Mouse (Mus musculus) CH12.LX (cell line): ENCODE measurements at regions not wholly inside any gene's neighbourhood (a gene's known extent, or its start where the extent isn't known, plus 50 kb on each side); places are given as distances from the start of the nearest gene placed in this dataset.

Experiments
- DNase-seq: peaks from one replicate; pipeline ENCODE4 v3.0.0-alpha.2; 2013; ENCODE audit errors: extremely low read depth
- H3K27ac ChIP-seq: 2 replicates; pipeline ENCODE4 v1.5.1; 2012; ENCODE audit warnings: low read depth, mild to moderate bottlenecking, control low read depth, moderate library complexity; ENCODE audit not compliant: insufficient read depth
- H3K27me3 ChIP-seq: replicated peaks from 2 replicates; pipeline ENCODE3; 2012; ENCODE audit warnings: inconsistent platforms
- H3K36me3 ChIP-seq, 2 experiments: replicated peaks in 1 of 2; 2 replicates each; pipeline versions ENCODE3 to v1.6.1; 2012; ENCODE audit warnings: inconsistent platforms in 1 of 2, low read length in 1 of 2, mild to moderate bottlenecking in 1 of 2, mixed read lengths in 1 of 2, moderate library complexity in 1 of 2; ENCODE audit not compliant: control insufficient read depth in 1 of 2, insufficient read depth in 1 of 2
- H3K4me1 ChIP-seq, 2 experiments: 2 replicates each; pipeline ENCODE4 v1.6.1; 2012; ENCODE audit warnings: inconsistent platforms in 1 of 2, moderate library complexity in 1 of 2; ENCODE audit not compliant: insufficient read depth in 2 of 2, control insufficient read depth in 1 of 2
- H3K4me2 ChIP-seq: 2 replicates; pipeline ENCODE4 v1.6.1; 2012; ENCODE audit warnings: low read depth, mild to moderate bottlenecking, control low read depth; ENCODE audit not compliant: poor library complexity, insufficient read depth, severe bottlenecking
- H3K4me3 ChIP-seq, 3 experiments: fragments of 150-350 bp in 1 of 3; sonication (generic) in 1 of 3; replicated peaks in 1 of 3; 2 replicates each; pipeline versions ENCODE3 to v1.5.1; 2011 to 2012; ENCODE audit warnings: low read depth in 2 of 3, low read length in 2 of 3, mild to moderate bottlenecking in 2 of 3, moderate library complexity in 2 of 3, control low read depth in 1 of 3, improper control_type of control experiment in 1 of 3, inconsistent platforms in 1 of 3, mixed read lengths in 1 of 3; ENCODE audit not compliant: poor library complexity in 1 of 3
- H3K79me2 ChIP-seq: replicated peaks from 2 replicates; pipeline ENCODE4 v1.6.1; 2012; ENCODE audit warnings: mild to moderate bottlenecking, moderate library complexity; ENCODE audit not compliant: control insufficient read depth, poor library complexity, insufficient read depth, severe bottlenecking; ENCODE audit errors: extremely low read depth
- H3K9ac ChIP-seq: 2 replicates; pipeline ENCODE4 v1.6.1; 2012; ENCODE audit warnings: low read depth, mild to moderate bottlenecking, control low read depth, moderate library complexity; ENCODE audit not compliant: insufficient read depth
- H3K9me3 ChIP-seq: replicated peaks from 2 replicates; pipeline ENCODE3; 2012; ENCODE audit warnings: low read length, inconsistent platforms, mixed read lengths
- CHD1 ChIP-seq: IDR thresholded peaks from 2 replicates; pipeline ENCODE4 v1.6.1; 2012; ENCODE audit warnings: low read depth, low read length, improper control_type of control experiment, inconsistent platforms
- CTCF ChIP-seq, 2 experiments: IDR thresholded peaks in 1 of 2; conservative IDR thresholded peaks in 1 of 2; 2 replicates each; pipeline ENCODE4 v1.5.1; 2011 to 2012; ENCODE audit warnings: low read depth in 2 of 2, low read length in 2 of 2, improper control_type of control experiment in 1 of 2, inconsistent platforms in 1 of 2, mild to moderate bottlenecking in 1 of 2, moderate library complexity in 1 of 2
- ETS1 ChIP-seq: conservative IDR thresholded peaks from 2 replicates; pipeline ENCODE4 v1.6.1; 2012; ENCODE audit warnings: low read depth, mild to moderate bottlenecking, inconsistent platforms, low read length, improper control_type of control experiment, moderate library complexity
- HCFC1 ChIP-seq: IDR thresholded peaks from 2 replicates; pipeline ENCODE4 v1.6.1; 2012; ENCODE audit warnings: low read depth, mild to moderate bottlenecking, inconsistent platforms, low read length, improper control_type of control experiment
- IRF4 ChIP-seq: IDR thresholded peaks from 2 replicates; pipeline ENCODE4 v1.6.1; 2014; ENCODE audit warnings: low read depth, mild to moderate bottlenecking, inconsistent platforms, low read length, improper control_type of control experiment
- JUN ChIP-seq: IDR thresholded peaks from 2 replicates; pipeline ENCODE4 v1.6.1; 2011; ENCODE audit warnings: low read depth, mild to moderate bottlenecking, low read length, improper control_type of control experiment, moderate library complexity; ENCODE audit not compliant: insufficient read depth
- JUND ChIP-seq: conservative IDR thresholded peaks from 2 replicates; pipeline ENCODE4 v1.6.1; 2011; ENCODE audit warnings: low read depth, low read length, improper control_type of control experiment
- MAZ ChIP-seq: IDR thresholded peaks from 2 replicates; pipeline ENCODE4 v1.6.1; 2012; ENCODE audit warnings: low read depth, mild to moderate bottlenecking, inconsistent platforms, low read length, improper control_type of control experiment, moderate library complexity
- MXI1 ChIP-seq: IDR thresholded peaks from 2 replicates; pipeline ENCODE4 v1.6.1; 2011; ENCODE audit warnings: mild to moderate bottlenecking, low read depth, low read length, improper control_type of control experiment
- NELFE ChIP-seq: IDR thresholded peaks from 2 replicates; pipeline ENCODE4 v1.6.1; 2011; ENCODE audit warnings: low read depth, low read length, improper control_type of control experiment
- NRF1 ChIP-seq: IDR thresholded peaks from 2 replicates; pipeline ENCODE4 v1.6.1; 2014; ENCODE audit warnings: low read depth, mild to moderate bottlenecking, inconsistent platforms, low read length, improper control_type of control experiment, moderate library complexity
- POLR2A ChIP-seq: IDR thresholded peaks from 2 replicates; pipeline ENCODE4 v1.6.1; 2011; ENCODE audit warnings: low read depth, mild to moderate bottlenecking, improper control_type of control experiment, low read length
- POLR2AphosphoS2 ChIP-seq: IDR thresholded peaks from 2 replicates; pipeline ENCODE4 v1.6.1; 2011; ENCODE audit warnings: low read depth, low read length, improper control_type of control experiment
- RAD21 ChIP-seq: IDR thresholded peaks from 2 replicates; pipeline ENCODE4 v1.6.1; 2011; ENCODE audit warnings: low read depth, mild to moderate bottlenecking, low read length, improper control_type of control experiment, moderate library complexity
- SIN3A ChIP-seq: IDR thresholded peaks from 2 replicates; pipeline ENCODE4 v1.6.1; 2012; ENCODE audit warnings: low read length, improper control_type of control experiment, inconsistent platforms
- SMC3 ChIP-seq: IDR thresholded peaks from 2 replicates; pipeline ENCODE4 v1.6.1; 2011; ENCODE audit warnings: low read depth, low read length, improper control_type of control experiment
- TBP ChIP-seq: conservative IDR thresholded peaks from 2 replicates; pipeline ENCODE4 v1.6.1; 2011; ENCODE audit warnings: low read depth, low read length, improper control_type of control experiment
- TCF12 ChIP-seq: IDR thresholded peaks from 2 replicates; pipeline ENCODE4 v1.6.1; 2014; ENCODE audit warnings: low read depth, mild to moderate bottlenecking, inconsistent platforms, low read length, improper control_type of control experiment
- UBTF ChIP-seq: IDR thresholded peaks from 2 replicates; pipeline ENCODE4 v1.6.1; 2012; ENCODE audit warnings: low read depth, mild to moderate bottlenecking, inconsistent platforms, low read length, improper control_type of control experiment, moderate library complexity
- ZC3H11A ChIP-seq: IDR thresholded peaks from 2 replicates; pipeline ENCODE4 v1.6.1; 2012; ENCODE audit warnings: low read depth, mild to moderate bottlenecking, inconsistent platforms, low read length, improper control_type of control experiment
- ZKSCAN1 ChIP-seq: IDR thresholded peaks from 2 replicates; pipeline ENCODE4 v1.6.1; 2012; ENCODE audit warnings: low read depth, inconsistent platforms, low read length, improper control_type of control experiment, borderline replicate concordance
- ZNF384 ChIP-seq: IDR thresholded peaks from 2 replicates; pipeline ENCODE4 v1.6.1; 2012; ENCODE audit warnings: low read depth, low read length, improper control_type of control experiment, inconsistent platforms
- dilution Hi-C: fragments of 300-500 bp; cut with MboI; formaldehyde crosslinking; loops from 2 replicates; pipeline ENCODE4 v1.14.3; 2020; ENCODE audit warnings: low sequenced_read_pairs; ENCODE audit not compliant: extremely low pct_unique_long_range_greater_than_20kb, extremely low pct_ligation_motif_present
- in situ Hi-C: fragments of 300-500 bp; cut with MboI; formaldehyde crosslinking; loops from 3 replicates; pipeline ENCODE4 v1.14.3; 2019; ENCODE audit warnings: low sequenced_read_pairs, low pct_ligation_motif_present, low pct_unique_long_range_greater_than_20kb, mixed read lengths

DNA sequence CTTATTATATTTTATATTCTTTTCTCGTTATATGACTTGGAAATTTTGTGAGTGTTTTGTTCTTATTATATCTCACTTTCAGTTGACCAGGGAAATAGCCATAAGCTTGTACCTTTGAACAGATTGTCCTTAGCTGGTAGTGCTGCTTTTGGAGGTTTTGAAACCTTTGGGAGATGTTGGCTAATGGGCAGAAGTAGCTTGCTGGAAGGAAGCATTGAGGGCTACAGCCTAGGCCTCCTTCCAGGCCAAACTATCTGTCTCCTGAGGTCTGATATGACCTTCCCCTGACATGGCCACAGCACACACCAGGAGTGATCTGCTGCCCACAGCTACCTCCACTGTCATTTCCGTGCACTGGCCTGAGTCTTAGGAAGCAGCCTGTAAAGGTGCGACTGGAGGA lies 56.8 kb downstream of the Cdkn2c start:
- Histone ChIP-seq H3K27me3 (no peaks in the 10 kb centered on the region), H3K79me2 (no peaks in the 10 kb centered on the region), H3K4me3 (no peak overlapping the region), H3K9ac (no peak overlapping the region), H3K4me1 (no peaks in the 10 kb centered on the region), H3K36me3 (no peaks in the 10 kb centered on the region), H3K9me3 (no peaks in the 10 kb centered on the region), H3K27ac (no peak overlapping the region), H3K4me2 (no peak overlapping the region)
- in situ Hi-C loops: no loop called here
- no peak for DNase-seq
- no peak for TF ChIP-seq MXI1
- no peak for TF ChIP-seq RAD21
- no peak for TF ChIP-seq ZKSCAN1
- TF ChIP-seq CHD1: no peak
- TF ChIP-seq ZC3H11A: no peak
- no peak for TF ChIP-seq NRF1
- no peak for TF ChIP-seq HCFC1
- TF ChIP-seq POLR2AphosphoS2: no peak
- no peak for TF ChIP-seq IRF4
- no peak for TF ChIP-seq TBP
- no peak for TF ChIP-seq JUND
- no peak for TF ChIP-seq SIN3A
- TF ChIP-seq SMC3: no peak
- TF ChIP-seq POLR2A: no peak
- TF ChIP-seq ETS1: no peak
- TF ChIP-seq UBTF: no peak
- TF ChIP-seq MAZ: no peak
- TF ChIP-seq JUN: no peak
- dilution Hi-C loops: no loop called here

- Histone ChIP-seq H3K27ac (no peak overlapping the region), H3K36me3 (no peaks in the 10 kb centered on the region), H3K9ac (no peak overlapping the region), H3K4me1 (no peaks in the 10 kb centered on the region), H3K4me3 (no peak overlapping the region), H3K27me3 (no peaks in the 10 kb centered on the region), H3K79me2 (no peaks in the 10 kb centered on the region), H3K4me2 (no peak overlapping the region), H3K9me3 (no peaks in the 10 kb centered on the region)
- no peak for DNase-seq
- no peak for TF ChIP-seq RAD21
- no peak for TF ChIP-seq ZNF384
- no peak for TF ChIP-seq IRF4
- no peak for TF ChIP-seq CTCF (conservative IDR thresholded peaks at IDR 0.05 in 1 of 2, IDR thresholded peaks at IDR 0.05 in 1 of 2; ENCODE audit: low read depth in 2 of 2, low read length in 2 of 2)
- TF ChIP-seq NELFE: no peak
- no peak for TF ChIP-seq TCF12
- TF ChIP-seq ETS1: no peak
- TF ChIP-seq SIN3A: no peak
- TF ChIP-seq MXI1: no peak
- no peak for TF ChIP-seq UBTF
- dilution Hi-C loops (no loop called here), in situ Hi-C loops (no loop called here)
Measured at GRCm38 (mm10) chr4:109609770-109610169, 57.2 kb downstream of the Cdkn2c start.
